Mouse (Mus musculus) kidney, adult 2 months (tissue): ENCODE measurements around the gene Mettl7a1.
"Not testable (repeated sequence)": the region's sequence is repeated elsewhere in the genome, so short reads cannot be mapped to it uniquely, and the experiment has no call there.

Experiments
- CTCF ChIP-seq: fragments of 200-500 bp; conservative IDR thresholded peaks from 2 replicates; pipeline ENCODE4 v1.5.1; 2011; ENCODE audit warnings: low read depth, mild to moderate bottlenecking, control low read depth, low read length, moderate library complexity, mixed read lengths; ENCODE audit not compliant: insufficient read depth, insufficient read length
- POLR2A ChIP-seq: fragments of 200-500 bp; IDR thresholded peaks from one replicate; pipeline ENCODE4 v1.6.1; 2011; ENCODE audit warnings: low read depth, low read length, control low read depth

- not testable (repeated sequence) for TF ChIP-seq CTCF, POLR2A
Observed at GRCm38 (mm10) chr15:100273791-100274308, 30.1 kb upstream of the Mettl7a1 start.
